Mouse (Mus musculus) G1E (cell line): ENCODE results near the gene Myocd. TPM values are rescaled to one million over a fixed set of nuclear protein-coding genes. Genes with fewer than 3 reads are reported as not detected.

Source experiments
- ATAC-seq: 2 replicates; pipeline ENCODE4 v1.8.0; 2016; ENCODE audit warnings: mild to moderate bottlenecking; ENCODE audit not compliant: insufficient number of reproducible peaks, poor library complexity, low FRiP score, severe bottlenecking; ENCODE audit errors: extremely low read depth
- DNase-seq: peaks from one replicate; pipeline ENCODE4 v3.0.0; 2012; ENCODE audit warnings: low spot score
- H3K27me3 ChIP-seq: 2 replicates; pipeline ENCODE4 v1.6.1; 2012; ENCODE audit warnings: mild to moderate bottlenecking, low read length, inconsistent platforms; ENCODE audit not compliant: insufficient read depth
- H3K36me3 ChIP-seq: replicated peaks from 2 replicates; pipeline ENCODE3; 2012; ENCODE audit warnings: mild to moderate bottlenecking, inconsistent platforms
- H3K4me1 ChIP-seq: 2 replicates; pipeline ENCODE4 v1.6.1; 2012; ENCODE audit warnings: low read depth, low read length, inconsistent platforms, mixed read lengths; ENCODE audit not compliant: insufficient read depth
- H3K4me3 ChIP-seq: 2 replicates; pipeline ENCODE4 v1.5.1; 2012; ENCODE audit warnings: low read depth, mild to moderate bottlenecking, inconsistent platforms, low read length, moderate library complexity, mixed read lengths
- H3K9me3 ChIP-seq: replicated peaks from 2 replicates; pipeline ENCODE4 v1.6.1; 2012; ENCODE audit warnings: inconsistent platforms
- CTCF ChIP-seq: IDR thresholded peaks from 2 replicates; pipeline ENCODE4 v1.5.1; 2012; ENCODE audit warnings: low read depth, low read length, inconsistent platforms, mixed read lengths
- GATA1 ChIP-seq: IDR thresholded peaks from 2 replicates; pipeline ENCODE4 v1.6.1; 2012; ENCODE audit warnings: borderline replicate concordance, low read length, inconsistent platforms, mixed read lengths
- GATA2 ChIP-seq: IDR thresholded peaks from 2 replicates; pipeline ENCODE4 v1.6.1; 2012; ENCODE audit warnings: low read depth, low read length, inconsistent platforms, borderline replicate concordance
- POLR2AphosphoS5 ChIP-seq: IDR thresholded peaks from 2 replicates; pipeline ENCODE4 v1.6.1; 2012; ENCODE audit warnings: low read depth, low read length, inconsistent platforms; ENCODE audit not compliant: insufficient replicate concordance
- TAL1 ChIP-seq: conservative IDR thresholded peaks from 2 replicates; pipeline ENCODE4 v1.6.1; 2012; ENCODE audit warnings: low read depth, low read length, inconsistent platforms, mixed read lengths
- polyA plus RNA-seq: library from polyadenylated mRNA; stranded (reverse); fragments of >175 nt; gene quantifications from 2 replicates; pipeline ENCODE4 v1.2.3, GENCODE M21; 2012
- total RNA-seq, 2 experiments: library from RNA; stranded (forward) in 1 of 2; stranded (reverse) in 1 of 2; fragments of 200-1000 nt in 1 of 2; fragments of >200 nt in 1 of 2; fragmentation: Nextera tagmentation in 1 of 2; gene quantifications; 2 replicates each; pipeline ENCODE4 v1.2.3; 2014 to 2017

Myocd gene
- total and polyA plus RNA-seq, 3 experiments, result 0.22 TPM; not detected in 2

DNA sequence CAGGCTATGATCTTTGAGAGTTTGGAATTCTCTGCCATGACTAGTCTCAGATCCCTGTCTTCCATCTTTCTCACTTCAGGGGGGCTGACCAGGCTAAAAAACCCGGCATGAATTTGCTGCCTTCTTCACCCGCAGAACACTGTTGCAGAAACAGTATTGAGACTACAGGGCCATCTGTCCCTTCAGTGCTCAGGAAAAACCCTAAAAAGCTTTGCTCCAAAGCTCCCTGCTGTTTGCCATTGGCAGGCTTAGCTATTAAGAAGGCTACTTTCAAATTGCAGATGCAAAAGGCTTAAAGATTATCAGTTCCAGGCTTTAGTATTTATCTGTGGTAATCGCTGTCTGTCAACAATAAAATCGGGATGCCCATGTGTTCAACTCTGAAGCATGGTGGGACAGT is 38.0 kb downstream of the Myocd start:
- DNase-seq (no peak), ATAC-seq (no peak)
- Histone ChIP-seq H3K36me3 (no peaks in the 10 kb centered on the region), H3K9me3 (no peaks in the 10 kb centered on the region), H3K4me1 (no peaks in the 10 kb centered on the region), H3K4me3 (no peak overlapping the region), H3K27me3 (no peaks in the 10 kb centered on the region)
- no peak for TF ChIP-seq GATA1
- TF ChIP-seq TAL1, result no peak
- no peak for TF ChIP-seq GATA2
- TF ChIP-seq CTCF, result no peak
- no peak for TF ChIP-seq POLR2AphosphoS5

DNA sequence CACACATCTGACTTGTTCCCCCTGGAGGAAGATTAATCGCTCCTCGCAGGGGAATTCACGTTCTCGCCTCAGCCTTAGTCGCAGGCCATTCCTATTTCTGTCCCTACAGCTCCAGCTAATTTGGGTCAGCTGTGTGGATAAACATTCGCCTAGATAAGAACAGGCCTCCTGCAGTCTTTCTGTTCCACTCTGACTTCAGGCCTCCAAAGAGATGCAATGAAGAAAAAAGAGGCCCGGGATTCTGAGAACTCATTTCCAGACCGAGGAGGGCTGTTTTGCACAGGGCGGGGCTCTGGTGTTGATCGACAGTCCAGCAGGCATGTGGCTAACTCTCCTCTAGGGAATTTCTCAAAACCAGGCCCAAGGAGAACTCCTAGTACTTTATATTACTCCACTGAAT is 43.0 kb downstream of the Myocd start:
- Histone ChIP-seq H3K9me3 (no peaks in the 10 kb centered on the region), H3K4me3 (no peak overlapping the region), H3K27me3 (no peaks in the 10 kb centered on the region), H3K4me1 (no peaks in the 10 kb centered on the region), H3K36me3 (no peaks in the 10 kb centered on the region)
- no peak for ATAC-seq
- no peak for DNase-seq
- no peak for TF ChIP-seq CTCF
- TF ChIP-seq POLR2AphosphoS5, result no peak
- no peak for TF ChIP-seq TAL1
- TF ChIP-seq GATA2, result no peak
- no peak for TF ChIP-seq GATA1

- DNase-seq (no peak), ATAC-seq (no peak)
- no peak for TF ChIP-seq POLR2AphosphoS5
- no peak for TF ChIP-seq CTCF
- TF ChIP-seq GATA2, result no peak
- no peak for TF ChIP-seq TAL1
- no peak for TF ChIP-seq GATA1
- Histone ChIP-seq H3K27me3 (no peaks in the 10 kb centered on the region), H3K9me3 (no peaks in the 10 kb centered on the region), H3K4me1 (no peaks in the 10 kb centered on the region), H3K36me3 (no peaks in the 10 kb centered on the region), H3K4me3 (no peak overlapping the region)
Measured at GRCm38 (mm10) chr11:65214954-65215629, 54.7 kb downstream of the Myocd start.

- TF ChIP-seq GATA2, result no peak
- no peaks in the 10 kb centered on the region for H3K36me3 ChIP-seq
- DNase-seq, result no peak
Measured at GRCm38 (mm10) chr11:65213806-65214205, 56.0 kb downstream of the Myocd start.

GRCm38 (mm10) chr11:65211701-65212100 is 58.1 kb downstream of the Myocd start:
- no peak for ATAC-seq
- Histone ChIP-seq H3K27me3 (no peaks in the 10 kb centered on the region), H3K4me1 (no peaks in the 10 kb centered on the region), H3K36me3 (no peaks in the 10 kb centered on the region), H3K9me3 (no peaks in the 10 kb centered on the region), H3K4me3 (no peak overlapping the region)
- no peak for DNase-seq
- TF ChIP-seq CTCF (no peak), GATA2 (no peak), GATA1 (no peak), TAL1 (no peak), POLR2AphosphoS5 (no peak)

More at GRCm38 (mm10) chr11:65213806-65214205, 56.0 kb downstream of the Myocd start:
- no peak for ATAC-seq
- Histone ChIP-seq H3K9me3 (no peaks in the 10 kb centered on the region), H3K4me3 (no peak overlapping the region), H3K27me3 (no peaks in the 10 kb centered on the region), H3K4me1 (no peaks in the 10 kb centered on the region)

- H3K4me1 ChIP-seq, result no peaks in the 10 kb centered on the region
- no peaks in the 10 kb centered on the region for H3K9me3 ChIP-seq
- DNase-seq (no peak), ATAC-seq (no peak)
- H3K27me3 ChIP-seq, result no peaks in the 10 kb centered on the region
- no peak overlapping the region for H3K4me3 ChIP-seq
- TF ChIP-seq GATA1 (no peak), POLR2AphosphoS5 (no peak)
- H3K36me3 ChIP-seq, result no peaks in the 10 kb centered on the region
Measured at GRCm38 (mm10) chr11:65209441-65209840, 60.3 kb downstream of the Myocd start.

DNA sequence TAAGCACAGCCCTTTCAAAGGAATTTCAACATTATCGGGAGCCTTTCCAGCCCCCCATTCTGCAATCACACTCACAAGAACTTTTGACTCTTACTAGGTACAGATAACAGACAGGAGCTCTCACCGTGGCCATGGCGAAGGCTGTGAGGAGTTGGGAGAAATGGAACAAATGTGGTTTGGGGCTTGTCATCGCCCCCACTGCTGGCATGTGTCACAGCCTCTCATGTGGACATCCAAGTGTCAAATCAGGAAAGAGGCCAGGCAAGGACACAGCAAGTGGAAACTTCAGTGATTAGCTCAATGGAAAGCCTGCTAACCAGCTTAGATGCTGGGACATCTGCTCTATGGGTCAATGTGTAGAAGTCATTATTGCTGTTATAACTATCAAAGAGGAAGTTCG is 64.5 kb downstream of the Myocd start:
- Histone ChIP-seq H3K9me3 (no peaks in the 10 kb centered on the region), H3K27me3 (no peaks in the 10 kb centered on the region), H3K4me3 (no peak overlapping the region), H3K4me1 (no peaks in the 10 kb centered on the region), H3K36me3 (no peaks in the 10 kb centered on the region)
- no peak for DNase-seq
- no peak for ATAC-seq
- TF ChIP-seq POLR2AphosphoS5 (no peak), TAL1 (no peak), CTCF (no peak), GATA2 (no peak), GATA1 (no peak)
